Mouse (Mus musculus) inflammation-experienced regulatory T-cells, adult 6 months (primary cell): ENCODE measurements around the gene Pde6d. TPM values are rescaled to one million over a fixed set of nuclear protein-coding genes. Genes with fewer than 3 reads are reported as not detected.

ENCODE experiments used
- ATAC-seq: one replicate; pipeline ENCODE4 v1.8.0; 2017
- polyA plus RNA-seq, 3 experiments: library from polyadenylated mRNA; unstranded; fragments of 100-300 nt; shearing (Covaris generic); gene quantifications; one replicate each; pipeline ENCODE4 v1.2.1; 2017

Gene Pde6d
- polyA plus RNA-seq, 3 experiments from 2014 or later, result 17.7 to 21.6 (median 18.1) TPM

GRCm38 (mm10) chr1:86502221-86503048 lies 80.0 kb downstream of the Pde6d start:
- no peak for ATAC-seq

GRCm38 (mm10) chr1:86501559-86501958 lies 80.9 kb downstream of the Pde6d start:
- ATAC-seq, result peak; percentile 33

GRCm38 (mm10) chr1:86501114-86501532 lies 81.3 kb downstream of the Pde6d start:
- ATAC-seq, result no peak

GRCm38 (mm10) chr1:86500681-86501080 lies 81.7 kb downstream of the Pde6d start:
- no peak for ATAC-seq

GRCm38 (mm10) chr1:86499903-86500302 lies 82.5 kb downstream of the Pde6d start:
- ATAC-seq, result no peak

- no peak for ATAC-seq
Measured at GRCm38 (mm10) chr1:86498611-86499010, 83.8 kb downstream of the Pde6d start.

- ATAC-seq, result no peak
Measured at GRCm38 (mm10) chr1:86497986-86498385, 84.4 kb downstream of the Pde6d start.

- ATAC-seq, result no peak
Measured at GRCm38 (mm10) chr1:86497361-86497760, 85.1 kb downstream of the Pde6d start.

- ATAC-seq, result no peak
Measured at GRCm38 (mm10) chr1:86496340-86496739, 86.1 kb downstream of the Pde6d start.

- no peak for ATAC-seq
Measured at GRCm38 (mm10) chr1:86493783-86494182, 88.6 kb downstream of the Pde6d start.

Other genes starting within 250 kb of the Pde6d start
- gene Ncl, start 223.2 kb downstream of the Pde6d start, polyA plus RNA-seq, result 100 to 1,000 TPM; 345 to 360 (median 358) TPM
- 1 to 10 TPM in 2 of 3 experiments, under 1 TPM in 1; 0.77 to 2.1 (median 1.5) TPM for gene Nmur1, start 156.4 kb downstream of the Pde6d start, polyA plus RNA-seq
- not detected for gene Tex44, start 156.3 kb downstream of the Pde6d start, polyA plus RNA-seq
- gene Ptma, start 55.9 kb downstream of the Pde6d start, polyA plus RNA-seq, result 1,000 to 10,000 TPM; 2,583 to 3,807 (median 2,925) TPM
- 10 to 100 TPM; 14.5 to 17.0 (median 15.8) TPM for gene Cops7b, start 275 bp upstream of the Pde6d start, polyA plus RNA-seq
- gene Nppc, start 87.9 kb upstream of the Pde6d start, polyA plus RNA-seq, result not detected
- gene Dis3l2, start 121.2 kb upstream of the Pde6d start, polyA plus RNA-seq, result 10 to 100 TPM; 17.6 to 31.6 (median 25.9) TPM